Comparison of ENCODE assay signal across 18 mouse cellular contexts in genomic region chrX:75928903-75929302, GRCm38 (mm10). TPM values are rescaled to one million over a fixed set of nuclear protein-coding genes. Genes with fewer than 3 reads are reported as not detected.
DNase-seq lines count a peak whose midpoint lies in the region; ATAC-seq and TF ChIP-seq lines count a peak whose summit lies in the region.
"Had no signal": no experiment of that assay in that cellular context is flagged by ENCODE, and none has a peak within 500 bp of the region (broad histone marks: within the 10 kb centered on the region; RNA-seq: fewer than 3 reads in every experiment).

No protein-coding gene starts in this region.

- no peak for ATAC-seq in megakaryocyte progenitor cell, adult 5-6 weeks (replicated peaks; ENCODE audit: poor library complexity)
- ATAC-seq: hindbrain, embryonic 16.5 days; intestine, embryonic 16.5 days; midbrain, embryonic 15.5 days had no signal

- no peak for TF ChIP-seq CTCF in brain, embryonic 14.5 days (IDR thresholded peaks at IDR 0.05; ENCODE audit: borderline replicate concordance, extremely low read depth, insufficient read depth, insufficient read length)

- intact Hi-C loops in left cerebral cortex, postnatal 36 days (cut with DNase I), result no loop called here

- peak; percentile 71 for DNase-seq in brain, adult 2 months (ENCODE audit: low read depth, low spot score)
- peak; percentile 1 for DNase-seq in brain, embryonic 14.5 days (ENCODE audit: low read depth)
- DNase-seq in left cerebral cortex, postnatal 36 days (ENCODE audit: low spot score in 2 of 2), result peak; percentile 8 to 23
- DNase-seq in right cerebral cortex, postnatal 36 days (ENCODE audit: low spot score in 2 of 2), result peak; percentile 10 to 13
- DNase-seq in kidney, adult 11 months, result no peak
- DNase-seq in cerebellum, adult 11-12 months, result no peak
- DNase-seq: adrenal gland, postnatal 10 days; cerebellum, postnatal 10 days; gastrocnemius, postnatal 10 days; heart, adult 11 months; kidney, postnatal 36 days; lung, postnatal 4 days; retina, postnatal 1 day; thymus, postnatal 25 days had no signal

- TF ChIP-seq POLR2A in brain, embryonic 14.5 days (IDR thresholded peaks at IDR 0.05; ENCODE audit: borderline replicate concordance, extremely low read depth, insufficient read depth, insufficient read length, poor library complexity, severe bottlenecking), result no peak

RNA-seq across cellular contexts. Expression of gene Pls3, which starts 53.9 kb away (rescaled TPM):
- 15.1 and 19.7 TPM in 2 replicates for polyA plus RNA-seq in brain, embryonic 14.5 days (2012; rRNA removed)
- 100 to 1,000 TPM; 121 to 122 TPM for total RNA-seq in left cerebral cortex, postnatal 36 days (2021)
- total RNA-seq in megakaryocyte progenitor cell, adult 5-6 weeks (2015), result 3.4 and 4.3 TPM in 2 replicates
- 2.4 and 2.8 TPM in 2 replicates for total RNA-seq in megakaryocyte progenitor cell, adult 5-6 weeks (2017)

Comparison
In these comparisons a context has a peak if more than half of its experiments do, and no peak if none do; other contexts are left out.
1. DNase-seq: peak in brain, adult 2 months (single experiment), brain, embryonic 14.5 days (single experiment), left cerebral cortex, postnatal 36 days (2 of 2) and right cerebral cortex, postnatal 36 days (2 of 2); none in kidney, adult 11 months (single experiment) and cerebellum, adult 11-12 months (single experiment).
2. RNA of gene Pls3, which starts 53.9 kb away (total RNA-seq): 121 to 122 TPM in left cerebral cortex, postnatal 36 days; 2.4 to 4.3 TPM in megakaryocyte progenitor cell, adult 5-6 weeks; every median in the first group is over 10 times any median in the second.